Mouse (Mus musculus): ENCODE results near the gene Diras2. TPM values are rescaled to one million over a fixed set of nuclear protein-coding genes. Genes with fewer than 3 reads are reported as not detected.

Gene Diras2
- polyA plus RNA-seq, 1 experiment from 2014 or later: 0.16 TPM

- no peak overlapping the region for H3K4me3 ChIP-seq (ENCODE audit: low read depth, low read length)
- H3K36me3 ChIP-seq (ENCODE audit: control insufficient read depth, insufficient read depth, low read length): no peaks in the 10 kb centered on the region
- no peak overlapping the region for H3K27ac ChIP-seq (ENCODE audit: low read depth, low read length)
- H3K9me3 ChIP-seq (ENCODE audit: control insufficient read depth, low read length): no peaks in the 10 kb centered on the region
- ATAC-seq (ENCODE audit: low FRiP score): no peak
- DNase-seq (ENCODE audit: low spot score, missing footprints): no peak
- H3K4me1 ChIP-seq (ENCODE audit: control insufficient read depth, insufficient read depth, low read length): no peaks in the 10 kb centered on the region
- H3K27me3 ChIP-seq (ENCODE audit: control insufficient read depth, insufficient read depth, low read length): no peaks in the 10 kb centered on the region
- 93% methylated on average over 7 of the region's 7 CpGs for WGBS
- H3K4me2 ChIP-seq: no peak overlapping the region
- no peak overlapping the region for H3K9ac ChIP-seq (ENCODE audit: low read length)
Measured at GRCm38 (mm10) chr13:52488821-52489220, 42.3 kb downstream of the Diras2 start.

- Histone ChIP-seq H3K4me1 (ENCODE audit: control insufficient read depth, insufficient read depth, low read length) (no peaks in the 10 kb centered on the region), H3K4me2 (no peak overlapping the region), H3K9me3 (ENCODE audit: control insufficient read depth, low read length) (no peaks in the 10 kb centered on the region), H3K4me3 (ENCODE audit: low read depth, low read length) (no peak overlapping the region), H3K9ac (ENCODE audit: low read length) (no peak overlapping the region), H3K36me3 (ENCODE audit: control insufficient read depth, insufficient read depth, low read length) (no peaks in the 10 kb centered on the region), H3K27me3 (ENCODE audit: control insufficient read depth, insufficient read depth, low read length) (no peaks in the 10 kb centered on the region), H3K27ac (ENCODE audit: low read depth, low read length) (no peak overlapping the region)
- WGBS: 76% methylated on average over 4 of the region's 4 CpGs
- ATAC-seq (ENCODE audit: low FRiP score) (no peak), DNase-seq (ENCODE audit: low spot score, missing footprints) (no peak)
Measured at GRCm38 (mm10) chr13:52484064-52484463, 47.0 kb downstream of the Diras2 start.

GRCm38 (mm10) chr13:52481786-52482185 is 49.3 kb downstream of the Diras2 start:
- H3K4me3 ChIP-seq (ENCODE audit: low read depth, low read length): no peak overlapping the region
- 85% methylated on average over 2 of the region's 2 CpGs for WGBS
- no peaks in the 10 kb centered on the region for H3K36me3 ChIP-seq (ENCODE audit: control insufficient read depth, insufficient read depth, low read length)
- ATAC-seq (ENCODE audit: low FRiP score): no peak
- no peak overlapping the region for H3K9ac ChIP-seq (ENCODE audit: low read length)
- no peak overlapping the region for H3K4me2 ChIP-seq
- no peaks in the 10 kb centered on the region for H3K27me3 ChIP-seq (ENCODE audit: control insufficient read depth, insufficient read depth, low read length)
- H3K27ac ChIP-seq (ENCODE audit: low read depth, low read length): no peak overlapping the region
- DNase-seq (ENCODE audit: low spot score, missing footprints): no peak
- H3K4me1 ChIP-seq (ENCODE audit: control insufficient read depth, insufficient read depth, low read length): no peaks in the 10 kb centered on the region
- H3K9me3 ChIP-seq (ENCODE audit: control insufficient read depth, low read length): no peaks in the 10 kb centered on the region

GRCm38 (mm10) chr13:52479146-52479545 is 51.9 kb downstream of the Diras2 start:
- H3K9ac ChIP-seq (ENCODE audit: low read length): no peak overlapping the region
- H3K27me3 ChIP-seq (ENCODE audit: control insufficient read depth, insufficient read depth, low read length): no peaks in the 10 kb centered on the region
- no peak overlapping the region for H3K4me3 ChIP-seq (ENCODE audit: low read depth, low read length)
- no peak for ATAC-seq (ENCODE audit: low FRiP score)
- no peak overlapping the region for H3K4me2 ChIP-seq
- no peak overlapping the region for H3K27ac ChIP-seq (ENCODE audit: low read depth, low read length)
- no peaks in the 10 kb centered on the region for H3K4me1 ChIP-seq (ENCODE audit: control insufficient read depth, insufficient read depth, low read length)
- 94% methylated on average over 5 of the region's 5 CpGs for WGBS
- DNase-seq (ENCODE audit: low spot score, missing footprints): no peak
- H3K36me3 ChIP-seq (ENCODE audit: control insufficient read depth, insufficient read depth, low read length): no peaks in the 10 kb centered on the region
- no peaks in the 10 kb centered on the region for H3K9me3 ChIP-seq (ENCODE audit: control insufficient read depth, low read length)

- Histone ChIP-seq H3K4me1 (ENCODE audit: control insufficient read depth, insufficient read depth, low read length) (no peaks in the 10 kb centered on the region), H3K9me3 (ENCODE audit: control insufficient read depth, low read length) (no peaks in the 10 kb centered on the region), H3K9ac (ENCODE audit: low read length) (no peak overlapping the region), H3K4me3 (ENCODE audit: low read depth, low read length) (no peak overlapping the region), H3K27ac (ENCODE audit: low read depth, low read length) (no peak overlapping the region), H3K27me3 (ENCODE audit: control insufficient read depth, insufficient read depth, low read length) (no peaks in the 10 kb centered on the region), H3K4me2 (no peak overlapping the region), H3K36me3 (ENCODE audit: control insufficient read depth, insufficient read depth, low read length) (no peaks in the 10 kb centered on the region)
- ATAC-seq (ENCODE audit: low FRiP score): no peak
- no peak for DNase-seq (ENCODE audit: low spot score, missing footprints)
- WGBS: 95% methylated on average over 11 of the region's 11 CpGs
Measured at GRCm38 (mm10) chr13:52476998-52477601, 54.0 kb downstream of the Diras2 start.

GRCm38 (mm10) chr13:52476222-52476621 is 54.9 kb downstream of the Diras2 start:
- ATAC-seq (ENCODE audit: low FRiP score) (no peak), DNase-seq (ENCODE audit: low spot score, missing footprints) (no peak)
- H3K27me3 ChIP-seq (ENCODE audit: control insufficient read depth, insufficient read depth, low read length): no peaks in the 10 kb centered on the region
- H3K27ac ChIP-seq (ENCODE audit: low read depth, low read length): no peak overlapping the region
- 44% methylated on average over 3 of the region's 3 CpGs for WGBS
- no peak overlapping the region for H3K4me2 ChIP-seq
- H3K4me1 ChIP-seq (ENCODE audit: control insufficient read depth, insufficient read depth, low read length): no peaks in the 10 kb centered on the region
- H3K9ac ChIP-seq (ENCODE audit: low read length): no peak overlapping the region
- no peak overlapping the region for H3K4me3 ChIP-seq (ENCODE audit: low read depth, low read length)
- no peaks in the 10 kb centered on the region for H3K9me3 ChIP-seq (ENCODE audit: control insufficient read depth, low read length)
- H3K36me3 ChIP-seq (ENCODE audit: control insufficient read depth, insufficient read depth, low read length): no peaks in the 10 kb centered on the region

- ATAC-seq (ENCODE audit: low FRiP score) (no peak), DNase-seq (ENCODE audit: low spot score, missing footprints) (no peak)
- H3K36me3 ChIP-seq (ENCODE audit: control insufficient read depth, insufficient read depth, low read length): no peaks in the 10 kb centered on the region
- H3K9me3 ChIP-seq (ENCODE audit: control insufficient read depth, low read length): no peaks in the 10 kb centered on the region
- H3K9ac ChIP-seq (ENCODE audit: low read length): no peak overlapping the region
- no peak overlapping the region for H3K4me3 ChIP-seq (ENCODE audit: low read depth, low read length)
- 85% methylated on average over 10 of the region's 10 CpGs for WGBS
- H3K27me3 ChIP-seq (ENCODE audit: control insufficient read depth, insufficient read depth, low read length): no peaks in the 10 kb centered on the region
- H3K4me1 ChIP-seq (ENCODE audit: control insufficient read depth, insufficient read depth, low read length): no peaks in the 10 kb centered on the region
- no peak overlapping the region for H3K4me2 ChIP-seq
- H3K27ac ChIP-seq (ENCODE audit: low read depth, low read length): no peak overlapping the region
Measured at GRCm38 (mm10) chr13:52475264-52475663, 55.8 kb downstream of the Diras2 start.

- Histone ChIP-seq H3K9ac (ENCODE audit: low read length) (no peak overlapping the region), H3K4me2 (no peak overlapping the region), H3K9me3 (ENCODE audit: control insufficient read depth, low read length) (no peaks in the 10 kb centered on the region), H3K4me1 (ENCODE audit: control insufficient read depth, insufficient read depth, low read length) (peaks cover 3% of the 10 kb centered on the region; the same call in 1 of the 2 replicates), H3K27me3 (ENCODE audit: control insufficient read depth, insufficient read depth, low read length) (no peaks in the 10 kb centered on the region), H3K4me3 (ENCODE audit: low read depth, low read length) (no peak overlapping the region), H3K36me3 (ENCODE audit: control insufficient read depth, insufficient read depth, low read length) (no peaks in the 10 kb centered on the region), H3K27ac (ENCODE audit: low read depth, low read length) (no peak overlapping the region)
- ATAC-seq (ENCODE audit: low FRiP score): no peak
- WGBS: 88% methylated on average over 3 of the region's 3 CpGs
- DNase-seq (ENCODE audit: low spot score, missing footprints): no peak
Measured at GRCm38 (mm10) chr13:52474807-52475206, 56.3 kb downstream of the Diras2 start.

GRCm38 (mm10) chr13:52469795-52470690 is 61.0 kb downstream of the Diras2 start:
- DNase-seq (ENCODE audit: low spot score, missing footprints) (peak; percentile 93), ATAC-seq (ENCODE audit: low FRiP score) (peak; percentile 83)
- H3K4me2 ChIP-seq: no peak overlapping the region
- H3K4me3 ChIP-seq (ENCODE audit: low read depth, low read length): no peak overlapping the region
- H3K9ac ChIP-seq (ENCODE audit: low read length): peak overlapping the region; percentile 36; the same call in 1 of the 2 replicates
- H3K27ac ChIP-seq (ENCODE audit: low read depth, low read length): no peak overlapping the region
- H3K27me3 ChIP-seq (ENCODE audit: control insufficient read depth, insufficient read depth, low read length): no peaks in the 10 kb centered on the region
- peaks cover 8% of the 10 kb centered on the region; the same call in 1 of the 2 replicates for H3K4me1 ChIP-seq (ENCODE audit: control insufficient read depth, insufficient read depth, low read length)
- WGBS: 32% methylated on average over 10 of the region's 10 CpGs
- H3K9me3 ChIP-seq (ENCODE audit: control insufficient read depth, low read length): no peaks in the 10 kb centered on the region
- H3K36me3 ChIP-seq (ENCODE audit: control insufficient read depth, insufficient read depth, low read length): no peaks in the 10 kb centered on the region

All from midbrain, embryonic 11.5 days (tissue).